Mouse (Mus musculus): ENCODE results near the gene Card19. TPM values are rescaled to one million over a fixed set of nuclear protein-coding genes. Genes with fewer than 3 reads are reported as not detected.
A peak's percentile ranks its signal among the peaks of the same experiment; 100 is the strongest.

Gene Card19
- polyA plus RNA-seq, 2 experiments, result 9.8 to 16.2 TPM

- ATAC-seq (ENCODE audit: insufficient read depth) (no peak), DNase-seq (ENCODE audit: low read depth in 3 of 3, low spot score in 3 of 3) (no peak)
- H3K27me3 ChIP-seq (ENCODE audit: control insufficient read depth, insufficient read depth, low read length), result no peaks in the 10 kb centered on the region
- H3K9ac ChIP-seq (replicated peaks), result no peak overlapping the region
- H3K4me3 ChIP-seq (ENCODE audit: insufficient read depth in 1 of 2, low read depth in 2 of 2, low read length in 2 of 2), result no peak overlapping the region
- no peak overlapping the region for H3K4me2 ChIP-seq (ENCODE audit: low read depth)
- 44% methylated on average over 4 of the region's 4 CpGs for WGBS (ENCODE audit: insufficient replicate concordance)
- no peak overlapping the region for H3K27ac ChIP-seq
- no peak for TF ChIP-seq CTCF (IDR thresholded peaks at IDR 0.05; ENCODE audit: low read depth)
- TF ChIP-seq EP300 (IDR thresholded peaks at IDR 0.05; ENCODE audit: low read depth), result no peak
- H3K36me3 ChIP-seq (replicated peaks; ENCODE audit: control insufficient read depth, insufficient read depth, low read depth), result no peaks in the 10 kb centered on the region
- H3K4me1 ChIP-seq (replicated peaks; ENCODE audit: control insufficient read depth in 2 of 2, insufficient read depth in 2 of 2, low read length in 1 of 2), result no peaks in the 10 kb centered on the region
- H3K9me3 ChIP-seq (ENCODE audit: control insufficient read depth, low read length), result no peaks in the 10 kb centered on the region
These were observed 9.8 kb upstream of the Card19 start for GRCm38 (mm10) chr13:49225633-49226032.

- no peak for DNase-seq (ENCODE audit: low read depth in 3 of 3, low spot score in 3 of 3)
- Histone ChIP-seq H3K4me2 (ENCODE audit: low read depth) (no peak overlapping the region), H3K9ac (replicated peaks) (no peak overlapping the region), H3K9me3 (ENCODE audit: control insufficient read depth, low read length) (no peaks in the 10 kb centered on the region), H3K27me3 (ENCODE audit: control insufficient read depth, insufficient read depth, low read length) (no peaks in the 10 kb centered on the region), H3K27ac (no peak overlapping the region), H3K4me1 (replicated peaks; ENCODE audit: control insufficient read depth in 2 of 2, insufficient read depth in 2 of 2, low read length in 1 of 2) (no peaks in the 10 kb centered on the region), H3K4me3 (ENCODE audit: insufficient read depth in 1 of 2, low read depth in 2 of 2, low read length in 2 of 2) (no peak overlapping the region), H3K36me3 (replicated peaks; ENCODE audit: control insufficient read depth, insufficient read depth, low read depth) (no peaks in the 10 kb centered on the region)
- ATAC-seq (ENCODE audit: insufficient read depth), result no peak
- WGBS (ENCODE audit: insufficient replicate concordance), result 55% methylated on average over 3 of the region's 3 CpGs
- no peak for TF ChIP-seq CTCF (IDR thresholded peaks at IDR 0.05; ENCODE audit: low read depth)
- TF ChIP-seq EP300 (IDR thresholded peaks at IDR 0.05; ENCODE audit: low read depth), result no peak
These were observed 9.3 kb upstream of the Card19 start for GRCm38 (mm10) chr13:49225159-49225558.

GRCm38 (mm10) chr13:49224729-49225128 is 8.9 kb upstream of the Card19 start:
- ATAC-seq (ENCODE audit: insufficient read depth) (no peak), DNase-seq (ENCODE audit: low read depth in 3 of 3, low spot score in 3 of 3) (no peak)
- TF ChIP-seq CTCF (IDR thresholded peaks at IDR 0.05; ENCODE audit: low read depth) (no peak), EP300 (IDR thresholded peaks at IDR 0.05; ENCODE audit: low read depth) (no peak)
- Histone ChIP-seq H3K4me1 (replicated peaks; ENCODE audit: control insufficient read depth in 2 of 2, insufficient read depth in 2 of 2, low read length in 1 of 2) (no peaks in the 10 kb centered on the region), H3K27me3 (ENCODE audit: control insufficient read depth, insufficient read depth, low read length) (no peaks in the 10 kb centered on the region), H3K4me2 (ENCODE audit: low read depth) (no peak overlapping the region), H3K4me3 (ENCODE audit: insufficient read depth in 1 of 2, low read depth in 2 of 2, low read length in 2 of 2) (no peak overlapping the region), H3K9me3 (ENCODE audit: control insufficient read depth, low read length) (no peaks in the 10 kb centered on the region), H3K36me3 (replicated peaks; ENCODE audit: control insufficient read depth, insufficient read depth, low read depth) (no peaks in the 10 kb centered on the region), H3K9ac (replicated peaks) (no peak overlapping the region), H3K27ac (no peak overlapping the region)
- 48% methylated on average over 6 of the region's 6 CpGs for WGBS (ENCODE audit: insufficient replicate concordance)

- no peak for DNase-seq (ENCODE audit: low read depth in 3 of 3, low spot score in 3 of 3)
- ATAC-seq (ENCODE audit: insufficient read depth), result no peak
- Histone ChIP-seq H3K36me3 (replicated peaks; ENCODE audit: control insufficient read depth, insufficient read depth, low read depth) (no peaks in the 10 kb centered on the region), H3K27ac (no peak overlapping the region), H3K4me3 (ENCODE audit: insufficient read depth in 1 of 2, low read depth in 2 of 2, low read length in 2 of 2) (no peak overlapping the region), H3K27me3 (ENCODE audit: control insufficient read depth, insufficient read depth, low read length) (no peaks in the 10 kb centered on the region), H3K9ac (replicated peaks) (no peak overlapping the region), H3K4me1 (replicated peaks; ENCODE audit: control insufficient read depth in 2 of 2, insufficient read depth in 2 of 2, low read length in 1 of 2) (no peaks in the 10 kb centered on the region), H3K4me2 (ENCODE audit: low read depth) (no peak overlapping the region), H3K9me3 (ENCODE audit: control insufficient read depth, low read length) (no peaks in the 10 kb centered on the region)
- no peak for TF ChIP-seq CTCF (IDR thresholded peaks at IDR 0.05; ENCODE audit: low read depth)
- TF ChIP-seq EP300 (IDR thresholded peaks at IDR 0.05; ENCODE audit: low read depth), result no peak
- WGBS (ENCODE audit: insufficient replicate concordance), result 36% methylated on average over 10 of the region's 10 CpGs
These were observed 8.5 kb upstream of the Card19 start for GRCm38 (mm10) chr13:49224314-49224713.

GRCm38 (mm10) chr13:49220912-49221311 is 5.1 kb upstream of the Card19 start:
- no peak for DNase-seq (ENCODE audit: low read depth in 3 of 3, low spot score in 3 of 3)
- TF ChIP-seq CTCF (IDR thresholded peaks at IDR 0.05; ENCODE audit: low read depth) (peak; percentile 33; the same call in 1 of the 2 replicates), EP300 (IDR thresholded peaks at IDR 0.05; ENCODE audit: low read depth) (no peak)
- no peak overlapping the region for H3K27ac ChIP-seq
- no peak overlapping the region for H3K4me2 ChIP-seq (ENCODE audit: low read depth)
- H3K4me1 ChIP-seq (replicated peaks; ENCODE audit: control insufficient read depth in 2 of 2, insufficient read depth in 2 of 2, low read length in 1 of 2), result peaks cover 4 to 9% of the 10 kb centered on the region in 2 experiments; a peak in 3 of 4 replicates
- 32% methylated on average over 5 of the region's 5 CpGs for WGBS (ENCODE audit: insufficient replicate concordance)
- no peaks in the 10 kb centered on the region for H3K27me3 ChIP-seq (ENCODE audit: control insufficient read depth, insufficient read depth, low read length)
- no peak overlapping the region for H3K4me3 ChIP-seq (ENCODE audit: insufficient read depth in 1 of 2, low read depth in 2 of 2, low read length in 2 of 2)
- ATAC-seq (ENCODE audit: insufficient read depth), result no peak
- no peaks in the 10 kb centered on the region for H3K36me3 ChIP-seq (replicated peaks; ENCODE audit: control insufficient read depth, insufficient read depth, low read depth)
- H3K9me3 ChIP-seq (ENCODE audit: control insufficient read depth, low read length), result no peaks in the 10 kb centered on the region
- no peak overlapping the region for H3K9ac ChIP-seq (replicated peaks)

Data from liver, embryonic 14.5 days (tissue).